Mouse (Mus musculus): ENCODE results near the gene Gm37240. TPM values are rescaled to one million over a fixed set of nuclear protein-coding genes. Genes with fewer than 3 reads are reported as not detected.

Gm37240 gene
- polyA plus RNA-seq, 1 experiment, result not detected

GRCm38 (mm10) chr3:84740050-84740596 is 1147.2 kb downstream of the Gm37240 start:
- H3K27ac ChIP-seq (replicated peaks; ENCODE audit: low read depth, low read length), result no peak overlapping the region
- H3K4me1 ChIP-seq (ENCODE audit: control insufficient read depth, insufficient read depth, insufficient read length, low read length), result peaks cover 4% of the 10 kb centered on the region; the same call in 1 of the 2 replicates
- H3K4me3 ChIP-seq (ENCODE audit: insufficient read depth, low read depth, low read length), result no peak overlapping the region

GRCm38 (mm10) chr3:84737137-84737536 is 1150.2 kb downstream of the Gm37240 start:
- H3K4me3 ChIP-seq (ENCODE audit: insufficient read depth, low read depth, low read length), result no peak overlapping the region
- H3K27ac ChIP-seq (replicated peaks; ENCODE audit: low read depth, low read length), result no peak overlapping the region
- H3K4me1 ChIP-seq (ENCODE audit: control insufficient read depth, insufficient read depth, insufficient read length, low read length), result peaks cover 10% of the 10 kb centered on the region; the same call in 1 of the 2 replicates

- no peak overlapping the region for H3K27ac ChIP-seq (replicated peaks; ENCODE audit: low read depth, low read length)
- H3K4me3 ChIP-seq (ENCODE audit: insufficient read depth, low read depth, low read length), result no peak overlapping the region
- H3K4me1 ChIP-seq (ENCODE audit: control insufficient read depth, insufficient read depth, insufficient read length, low read length), result peaks cover 11% of the 10 kb centered on the region; the same call in 1 of the 2 replicates
Measured at GRCm38 (mm10) chr3:84735716-84736115, 1151.6 kb downstream of the Gm37240 start.

- H3K4me1 ChIP-seq (ENCODE audit: control insufficient read depth, insufficient read depth, insufficient read length, low read length), result peaks cover 11% of the 10 kb centered on the region; the same call in 1 of the 2 replicates
- peak overlapping the region; percentile 37; the same call in 1 of the 2 replicates for H3K4me3 ChIP-seq (ENCODE audit: insufficient read depth, low read depth, low read length)
- H3K27ac ChIP-seq (replicated peaks; ENCODE audit: low read depth, low read length), result no peak overlapping the region
Measured at GRCm38 (mm10) chr3:84732516-84732915, 1154.8 kb downstream of the Gm37240 start.

GRCm38 (mm10) chr3:84732016-84732502 is 1155.3 kb downstream of the Gm37240 start:
- Histone ChIP-seq H3K27ac (replicated peaks; ENCODE audit: low read depth, low read length) (no peak overlapping the region), H3K4me1 (ENCODE audit: control insufficient read depth, insufficient read depth, insufficient read length, low read length) (peaks cover 11% of the 10 kb centered on the region; the same call in 1 of the 2 replicates), H3K4me3 (ENCODE audit: insufficient read depth, low read depth, low read length) (peak overlapping the region; percentile 37)

- peak overlapping the region; percentile 37 for H3K4me3 ChIP-seq (ENCODE audit: insufficient read depth, low read depth, low read length)
- H3K27ac ChIP-seq (replicated peaks; ENCODE audit: low read depth, low read length), result no peak overlapping the region
- peaks cover 11% of the 10 kb centered on the region; the same call in 1 of the 2 replicates for H3K4me1 ChIP-seq (ENCODE audit: control insufficient read depth, insufficient read depth, insufficient read length, low read length)
Measured at GRCm38 (mm10) chr3:84731403-84732015, 1155.8 kb downstream of the Gm37240 start.

GRCm38 (mm10) chr3:84731003-84731402 is 1156.3 kb downstream of the Gm37240 start:
- H3K4me1 ChIP-seq (ENCODE audit: control insufficient read depth, insufficient read depth, insufficient read length, low read length), result peaks cover 11% of the 10 kb centered on the region; the same call in 1 of the 2 replicates
- H3K4me3 ChIP-seq (ENCODE audit: insufficient read depth, low read depth, low read length), result no peak overlapping the region
- H3K27ac ChIP-seq (replicated peaks; ENCODE audit: low read depth, low read length), result no peak overlapping the region

- Histone ChIP-seq H3K4me3 (ENCODE audit: insufficient read depth, low read depth, low read length) (no peak overlapping the region), H3K27ac (replicated peaks; ENCODE audit: low read depth, low read length) (no peak overlapping the region), H3K4me1 (ENCODE audit: control insufficient read depth, insufficient read depth, insufficient read length, low read length) (peaks cover 11% of the 10 kb centered on the region; the same call in 1 of the 2 replicates)
Measured at GRCm38 (mm10) chr3:84729806-84730205, 1157.5 kb downstream of the Gm37240 start.

GRCm38 (mm10) chr3:84723996-84724395 is 1163.3 kb downstream of the Gm37240 start:
- Histone ChIP-seq H3K4me1 (ENCODE audit: control insufficient read depth, insufficient read depth, insufficient read length, low read length) (no peaks in the 10 kb centered on the region), H3K27ac (replicated peaks; ENCODE audit: low read depth, low read length) (no peak overlapping the region), H3K4me3 (ENCODE audit: insufficient read depth, low read depth, low read length) (no peak overlapping the region)

GRCm38 (mm10) chr3:84722680-84723079 is 1164.6 kb downstream of the Gm37240 start:
- Histone ChIP-seq H3K4me3 (ENCODE audit: insufficient read depth, low read depth, low read length) (no peak overlapping the region), H3K4me1 (ENCODE audit: control insufficient read depth, insufficient read depth, insufficient read length, low read length) (no peaks in the 10 kb centered on the region), H3K27ac (replicated peaks; ENCODE audit: low read depth, low read length) (no peak overlapping the region)

- peak overlapping the region; percentile 7; the same call in 1 of the 2 replicates for H3K4me3 ChIP-seq (ENCODE audit: insufficient read depth, low read depth, low read length)
- H3K27ac ChIP-seq (replicated peaks; ENCODE audit: low read depth, low read length), result no peak overlapping the region
- no peaks in the 10 kb centered on the region; the same call in none of the 2 replicates for H3K4me1 ChIP-seq (ENCODE audit: control insufficient read depth, insufficient read depth, insufficient read length, low read length)
Measured at GRCm38 (mm10) chr3:84715073-84715768, 1172.1 kb downstream of the Gm37240 start.

- no peak overlapping the region for H3K27ac ChIP-seq (replicated peaks; ENCODE audit: low read depth, low read length)
- H3K4me3 ChIP-seq (ENCODE audit: insufficient read depth, low read depth, low read length), result no peak overlapping the region
- H3K4me1 ChIP-seq (ENCODE audit: control insufficient read depth, insufficient read depth, insufficient read length, low read length), result no peaks in the 10 kb centered on the region; the same call in none of the 2 replicates
Measured at GRCm38 (mm10) chr3:84712941-84713340, 1174.4 kb downstream of the Gm37240 start.

GRCm38 (mm10) chr3:84710723-84711122 is 1176.6 kb downstream of the Gm37240 start:
- no peak overlapping the region for H3K4me3 ChIP-seq (ENCODE audit: insufficient read depth, low read depth, low read length)
- H3K4me1 ChIP-seq (ENCODE audit: control insufficient read depth, insufficient read depth, insufficient read length, low read length), result no peaks in the 10 kb centered on the region
- no peak overlapping the region for H3K27ac ChIP-seq (replicated peaks; ENCODE audit: low read depth, low read length)

GRCm38 (mm10) chr3:84709967-84710366 is 1177.4 kb downstream of the Gm37240 start:
- Histone ChIP-seq H3K4me1 (ENCODE audit: control insufficient read depth, insufficient read depth, insufficient read length, low read length) (no peaks in the 10 kb centered on the region), H3K27ac (replicated peaks; ENCODE audit: low read depth, low read length) (no peak overlapping the region), H3K4me3 (ENCODE audit: insufficient read depth, low read depth, low read length) (no peak overlapping the region)

- Histone ChIP-seq H3K4me1 (ENCODE audit: control insufficient read depth, insufficient read depth, insufficient read length, low read length) (no peaks in the 10 kb centered on the region), H3K27ac (replicated peaks; ENCODE audit: low read depth, low read length) (no peak overlapping the region), H3K4me3 (ENCODE audit: insufficient read depth, low read depth, low read length) (no peak overlapping the region)
Measured at GRCm38 (mm10) chr3:84709100-84709499, 1178.2 kb downstream of the Gm37240 start.
